Mouse (Mus musculus): ENCODE results near the gene Itm2b.

Itm2b gene

GRCm38 (mm10) chr14:73395750-73396149 lies 10.7 kb upstream of the Itm2b start:
- DNase-seq (ENCODE audit: low read depth, low spot score): no peak

- DNase-seq (ENCODE audit: low read depth, low spot score): no peak
These were observed 9.3 kb upstream of the Itm2b start for GRCm38 (mm10) chr14:73394263-73395006.

- DNase-seq (ENCODE audit: low read depth, low spot score): no peak
These were observed 6.4 kb upstream of the Itm2b start for GRCm38 (mm10) chr14:73391457-73391856.

- no peak for DNase-seq (ENCODE audit: low read depth, low spot score)
These were observed 5.1 kb upstream of the Itm2b start for GRCm38 (mm10) chr14:73390196-73390595.

DNA sequence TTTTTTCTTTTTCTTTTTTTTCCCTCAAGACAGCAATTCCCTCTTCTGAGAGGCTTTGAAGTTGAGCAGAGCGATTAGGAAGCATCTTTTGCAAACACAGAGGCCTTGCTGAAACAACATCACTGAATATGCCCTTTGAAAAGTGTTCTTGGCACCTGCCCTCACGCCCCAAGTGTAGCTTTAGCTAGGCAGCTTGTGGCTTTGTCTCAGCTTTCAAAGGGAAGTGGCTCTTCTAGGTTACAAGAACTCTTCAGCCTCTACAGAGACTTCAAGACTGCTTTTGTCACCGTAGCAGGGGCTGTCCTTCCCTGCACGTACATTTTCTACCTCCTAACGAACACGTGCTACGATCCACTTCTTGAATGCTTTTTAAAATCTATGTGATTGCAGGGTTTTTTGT lies 4.0 kb upstream of the Itm2b start:
- no peak for DNase-seq (ENCODE audit: low read depth, low spot score)

- no peak for DNase-seq (ENCODE audit: low read depth, low spot score)
These were observed 3.5 kb upstream of the Itm2b start for GRCm38 (mm10) chr14:73388546-73388945.

- no peak for DNase-seq (ENCODE audit: low read depth, low spot score)
These were observed 1.4 kb upstream of the Itm2b start for GRCm38 (mm10) chr14:73386493-73386892.

GRCm38 (mm10) chr14:73385720-73386374 lies 758 bp upstream of the Itm2b start:
- DNase-seq (ENCODE audit: low read depth, low spot score): no peak

DNA sequence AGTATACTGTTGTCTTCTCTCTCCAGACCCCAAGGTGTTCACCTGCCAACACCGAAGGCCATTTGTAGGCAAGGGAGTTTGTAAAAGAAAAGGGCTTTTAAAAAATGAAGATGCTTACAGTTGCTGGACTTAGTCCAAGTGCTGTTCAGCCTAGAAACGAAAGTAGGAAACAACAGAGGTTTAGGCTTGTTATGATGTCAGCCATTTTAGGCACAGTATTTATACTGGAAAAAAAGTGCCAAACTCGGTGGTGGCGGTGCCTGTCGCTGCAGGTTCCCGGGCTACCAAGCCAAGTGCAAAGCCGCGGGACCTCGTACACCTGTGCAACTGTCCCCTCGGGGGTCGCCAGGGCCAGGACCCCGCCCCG lies 560 bp downstream of the Itm2b start:
- DNase-seq (ENCODE audit: low read depth, low spot score): no peak

DNA sequence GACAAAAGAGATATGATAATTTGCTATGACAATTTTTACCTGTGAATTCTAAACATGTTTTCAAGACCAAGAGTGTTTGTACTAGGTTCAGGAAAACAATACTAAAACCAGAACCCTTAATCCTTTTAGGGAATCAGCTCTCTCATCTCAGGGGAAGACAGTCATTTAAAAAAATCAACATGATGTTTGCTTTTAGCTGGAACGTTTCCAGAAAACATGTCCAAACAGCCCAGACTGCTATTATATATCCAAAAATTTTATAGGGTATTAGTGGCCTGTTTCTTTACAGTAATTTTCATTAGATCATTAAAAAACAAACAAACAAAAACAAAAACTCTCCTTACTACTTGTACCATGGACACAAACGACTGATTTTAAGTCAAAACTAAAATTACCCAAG lies 1.3 kb downstream of the Itm2b start:
- DNase-seq (ENCODE audit: low read depth, low spot score): no peak

DNA sequence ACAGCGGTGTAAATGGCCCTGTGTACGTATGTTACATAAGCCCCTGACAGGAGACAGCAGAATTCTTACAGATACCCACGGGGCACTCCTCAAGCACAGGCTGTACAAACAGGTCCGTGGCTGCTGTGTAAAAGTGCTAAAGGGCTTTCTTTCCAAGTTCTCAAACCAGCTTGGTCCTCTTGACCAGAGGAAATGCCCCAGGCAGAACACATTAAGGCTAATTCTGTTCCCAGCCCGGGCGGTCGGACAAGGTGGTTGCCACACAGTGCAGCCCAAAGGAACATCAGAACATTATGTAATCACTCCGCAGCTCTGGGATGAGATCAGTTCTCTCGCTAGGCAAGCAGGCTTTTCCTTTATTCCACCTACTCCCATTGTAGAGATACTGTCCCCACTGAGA lies 2.4 kb downstream of the Itm2b start:
- no peak for DNase-seq (ENCODE audit: low read depth, low spot score)

DNA sequence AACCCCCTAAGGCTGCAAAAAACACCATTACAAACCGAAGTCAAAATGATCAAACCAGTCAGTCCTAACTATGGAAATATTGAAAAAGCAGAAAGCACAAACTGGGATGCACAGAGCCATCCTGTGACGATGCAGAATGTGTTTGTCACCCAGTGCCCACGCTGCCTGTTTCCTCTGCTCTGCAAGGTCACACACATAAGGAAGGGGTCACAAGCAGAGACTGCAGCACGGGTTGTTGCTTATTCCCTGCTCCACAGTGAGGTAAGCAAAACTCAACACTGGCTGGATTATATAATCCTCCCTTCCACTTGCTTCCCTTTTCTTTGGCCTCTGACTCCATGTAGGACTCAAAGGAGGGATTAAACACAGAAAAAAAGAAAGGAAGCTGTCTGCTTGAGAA lies 3.5 kb downstream of the Itm2b start:
- DNase-seq (ENCODE audit: low read depth, low spot score): no peak

DNA sequence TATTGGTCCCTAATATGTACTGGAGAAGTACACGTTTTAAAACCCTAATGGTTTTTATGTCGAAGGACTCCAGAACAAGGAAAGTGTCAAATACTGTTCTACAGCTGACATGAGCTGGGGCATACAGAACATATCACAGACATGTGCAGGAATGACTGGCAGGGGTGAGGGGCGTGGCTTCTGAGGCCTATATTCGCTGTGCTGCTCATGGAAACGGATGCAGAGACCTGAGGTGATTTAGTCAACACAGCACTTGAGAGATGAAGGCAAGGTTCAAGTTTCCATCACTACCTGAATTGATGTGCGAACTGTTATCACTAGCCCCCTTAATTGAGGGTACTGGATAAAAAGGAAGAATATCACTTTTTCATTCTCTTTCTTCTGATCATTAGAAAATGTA lies 7.3 kb downstream of the Itm2b start:
- DNase-seq (ENCODE audit: low read depth, low spot score): no peak

- DNase-seq (ENCODE audit: low read depth, low spot score): no peak
These were observed 8.2 kb downstream of the Itm2b start for GRCm38 (mm10) chr14:73376920-73377319.

DNA sequence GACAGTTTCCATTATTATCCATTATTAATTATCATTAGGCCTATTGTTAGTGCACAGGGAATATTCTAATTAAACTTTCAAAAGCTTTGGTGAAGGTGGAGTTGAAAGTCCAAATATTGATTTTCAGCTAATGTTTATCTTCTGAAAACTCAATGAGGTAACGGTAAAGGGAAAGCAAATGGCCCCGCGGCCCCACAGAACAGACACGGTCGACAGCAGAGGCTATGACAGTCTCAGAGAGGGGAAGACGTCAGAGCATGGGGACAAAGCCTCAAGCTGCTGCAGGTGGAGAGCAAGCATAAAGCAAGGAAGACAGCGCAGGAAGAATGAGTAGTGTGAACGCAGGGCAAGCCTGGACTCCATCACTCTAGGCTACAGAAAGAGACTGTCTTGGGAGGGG lies 9.2 kb downstream of the Itm2b start:
- no peak for DNase-seq (ENCODE audit: low read depth, low spot score)

GRCm38 (mm10) chr14:73375445-73375844 lies 9.6 kb downstream of the Itm2b start:
- DNase-seq (ENCODE audit: low read depth, low spot score): no peak

DNA sequence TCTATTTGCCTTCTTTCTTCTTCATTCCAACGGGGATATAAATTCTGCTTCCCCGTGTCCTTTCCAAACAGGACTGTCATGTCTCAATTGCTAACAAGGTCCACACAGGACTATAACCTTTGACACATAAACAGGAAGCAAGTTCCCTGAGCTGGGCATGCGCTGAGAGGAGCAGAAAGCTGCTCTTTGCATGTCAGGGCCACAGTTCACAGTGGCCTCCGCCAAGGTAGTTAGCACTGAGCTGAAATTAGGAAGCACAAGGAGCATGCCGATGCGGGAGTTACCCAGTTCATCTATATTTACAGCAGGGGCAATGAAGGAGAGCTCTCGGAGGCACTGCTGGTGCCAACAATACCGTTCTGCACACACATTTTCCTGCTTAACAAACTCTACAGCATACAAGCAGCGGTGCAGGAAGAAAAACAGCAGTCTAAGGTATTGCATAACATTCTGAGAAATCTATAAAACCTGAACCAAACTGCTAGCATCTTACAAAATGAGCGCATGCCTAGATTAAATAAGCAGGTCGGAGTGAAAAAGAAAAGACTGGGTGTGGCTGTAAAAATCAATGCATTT lies 10.7 kb downstream of the Itm2b start:
- DNase-seq (ENCODE audit: low read depth, low spot score): no peak

DNA sequence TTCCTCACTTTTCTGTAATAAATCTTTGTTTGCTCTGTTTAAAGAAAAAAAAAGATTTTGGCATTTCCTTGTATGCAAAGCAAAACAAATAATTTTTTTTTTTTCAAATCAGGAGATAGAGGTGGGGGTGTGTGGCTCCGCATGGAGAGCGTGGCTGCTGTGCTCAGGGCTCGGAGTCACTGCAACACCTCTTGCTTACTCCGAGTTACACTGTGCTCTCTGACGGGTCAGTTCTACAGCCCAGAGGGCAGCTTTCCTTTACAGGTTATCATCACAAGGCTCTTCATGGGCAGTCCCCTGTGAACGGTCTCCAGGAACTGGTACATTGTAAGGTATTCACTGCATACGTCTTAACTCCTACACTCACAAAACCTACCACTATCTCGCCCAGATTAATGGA lies 11.5 kb downstream of the Itm2b start:
- DNase-seq (ENCODE audit: low read depth, low spot score): no peak

- no peak for DNase-seq (ENCODE audit: low read depth, low spot score)
These were observed 12.1 kb downstream of the Itm2b start for GRCm38 (mm10) chr14:73372990-73373389.

DNA sequence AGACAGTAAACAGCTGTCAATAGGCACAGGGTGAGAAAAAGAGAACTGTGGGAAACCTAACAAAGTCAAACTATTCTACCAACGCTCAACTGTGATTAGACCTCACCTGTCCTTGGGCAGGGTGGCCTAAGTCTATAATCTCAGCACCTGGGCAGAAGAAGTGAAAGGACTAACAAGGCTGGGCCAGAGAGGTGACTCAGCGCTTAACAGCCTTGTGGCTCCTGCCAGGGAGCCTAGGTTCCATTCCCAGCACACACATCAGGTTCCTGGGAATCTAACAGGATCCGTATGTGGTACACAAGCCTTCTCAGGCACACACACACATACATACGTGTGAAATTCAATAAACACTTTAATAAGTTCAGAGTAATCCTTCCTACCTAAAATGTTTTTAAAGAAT lies 13.5 kb downstream of the Itm2b start:
- DNase-seq (ENCODE audit: low read depth, low spot score): no peak

- DNase-seq (ENCODE audit: low read depth, low spot score): no peak
These were observed 14.3 kb downstream of the Itm2b start for GRCm38 (mm10) chr14:73370695-73371372.

DNA sequence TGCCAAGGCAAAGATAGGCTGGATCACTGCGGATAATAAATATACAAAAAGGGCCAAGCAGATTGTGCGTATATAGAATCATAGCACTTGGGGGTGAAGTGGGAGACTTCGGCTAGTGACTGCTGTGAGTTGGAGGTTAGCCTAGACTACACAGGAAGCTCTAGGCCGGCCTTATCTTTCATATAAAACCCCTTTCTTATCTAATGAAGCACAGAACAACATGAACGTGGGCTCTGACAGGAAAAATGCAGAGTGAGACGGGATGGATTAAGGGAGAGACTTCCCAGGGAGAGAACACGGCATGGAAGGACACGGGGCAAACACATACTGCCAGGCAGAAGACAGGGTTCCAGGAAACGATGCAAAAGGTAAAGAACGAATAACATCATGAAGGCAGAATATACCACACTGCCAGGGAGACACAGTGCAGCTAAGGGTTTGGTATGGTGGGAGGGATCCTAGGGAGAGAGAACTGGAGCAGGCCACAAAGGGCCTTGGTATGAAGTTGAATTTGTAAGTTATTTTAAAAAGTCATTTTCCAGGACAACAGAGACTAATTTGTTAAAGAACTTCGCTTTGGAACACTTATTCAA lies 14.9 kb downstream of the Itm2b start:
- DNase-seq (ENCODE audit: low read depth, low spot score): no peak
